Mouse (Mus musculus): ENCODE results near the gene Serpina1a.
"Not testable (repeated sequence)": the region's sequence is repeated elsewhere in the genome, so short reads cannot be mapped to it uniquely, and the experiment has no call there.

DNA sequence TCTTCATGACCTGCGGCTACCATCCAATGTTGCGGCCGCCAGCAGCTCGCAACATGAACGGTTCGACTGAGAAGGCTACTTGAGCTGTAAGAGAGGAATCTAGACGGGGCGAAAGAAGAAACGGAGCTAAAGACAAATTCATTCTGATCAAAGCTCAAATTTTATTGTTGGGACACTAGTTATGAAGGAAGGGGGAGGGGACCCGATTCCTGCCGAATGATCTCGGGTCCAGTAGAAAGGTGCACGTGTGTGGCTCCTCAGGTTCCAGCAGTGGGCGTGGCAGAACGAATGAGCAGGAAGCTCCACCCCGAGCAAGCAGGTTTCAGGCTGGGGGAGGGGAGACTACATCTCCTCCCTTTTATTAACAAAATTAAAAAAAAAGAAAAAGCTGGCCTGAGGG is 45.8 kb upstream of the Serpina1a start:
- TF ChIP-seq CTCF (IDR thresholded peaks at IDR 0.05; ENCODE audit: low read depth, low read length); POLR2A (IDR thresholded peaks at IDR 0.05; ENCODE audit: borderline replicate concordance, low read depth, low read length): not testable (repeated sequence)

Measured in bone marrow macrophage, adult 2 months (primary cell).